Mouse (Mus musculus) hindbrain, embryonic 14.5 days (tissue): Measurements from ENCODE around the gene Ifngr1. TPM values are rescaled to one million over a fixed set of nuclear protein-coding genes. Genes with fewer than 3 reads are reported as not detected.
A peak's percentile ranks its signal among the peaks of the same experiment; 100 is the strongest.

Experiments
- ATAC-seq: fragments of 200-750 bp; cut with Nextera tagmentation; 2 replicates; pipeline ENCODE4 v1.8.0; 2017; ENCODE audit warnings: moderate number of reproducible peaks, mild to moderate bottlenecking, moderate TSS enrichment, moderate library complexity; ENCODE audit not compliant: low FRiP score
- DNase-seq: peaks from one replicate; pipeline ENCODE4 v3.0.0-alpha.2; 2015; ENCODE audit warnings: low spot score
- H3K27ac ChIP-seq: fragments of 300-500 bp; sonication (generic); 2 replicates; pipeline ENCODE4 v1.5.1; 2014; ENCODE audit warnings: mild to moderate bottlenecking, moderate library complexity
- H3K27me3 ChIP-seq: fragments of 300-500 bp; sonication (generic); 2 replicates; pipeline ENCODE4 v1.6.1; 2014; ENCODE audit warnings: mild to moderate bottlenecking, low read length, mixed read lengths; ENCODE audit not compliant: control insufficient read depth, insufficient read depth
- H3K36me3 ChIP-seq: fragments of 300-500 bp; sonication (generic); replicated peaks from 2 replicates; pipeline ENCODE4 v1.6.1; 2014; ENCODE audit not compliant: control insufficient read depth, insufficient read depth
- H3K4me1 ChIP-seq: fragments of 300-500 bp; sonication (generic); replicated peaks from 2 replicates; pipeline ENCODE4 v1.6.1; 2014; ENCODE audit warnings: antibody characterized with exemption, low read length, mixed read lengths; ENCODE audit not compliant: control insufficient read depth, insufficient read depth
- H3K4me2 ChIP-seq: fragments of 300-500 bp; sonication (generic); replicated peaks from 2 replicates; pipeline ENCODE4 v1.6.1; 2014; ENCODE audit warnings: mild to moderate bottlenecking, moderate library complexity
- H3K4me3 ChIP-seq: fragments of 300-500 bp; sonication (generic); replicated peaks from 2 replicates; pipeline ENCODE4 v1.5.1; 2014; ENCODE audit warnings: mild to moderate bottlenecking, low read length
- H3K9ac ChIP-seq: fragments of 300-500 bp; sonication (generic); 2 replicates; pipeline ENCODE4 v1.6.1; 2014
- H3K9me3 ChIP-seq: fragments of 300-500 bp; sonication (generic); 2 replicates; pipeline ENCODE4 v1.6.1; 2016; ENCODE audit warnings: low read length; ENCODE audit not compliant: control insufficient read depth
- WGBS: fragments of 180-500 bp; shearing (Covaris S2); extraction: QIAGEN DNeasy Blood & Tissue Kit; methylation state at CpG from one replicate; pipeline ENCODE4 v1.1.7; 2014; 5-methylcytosine and 5-hydroxymethylcytosine counted together
- polyA plus RNA-seq: library from polyadenylated mRNA; unstranded; fragments of >200 nt; fragmentation: Nextera tagmentation; extraction: Ambion mirVana; gene quantifications from 2 replicates; pipeline ENCODE4 v1.2.1, GENCODE M21; 2014

Ifngr1 gene
- polyA plus RNA-seq: 28.8 TPM in 2 replicates

- Histone ChIP-seq H3K4me2 (peak within 1 kb of the TSS; percentile 76), H3K36me3 (no peaks in the 10 kb centered on the region), H3K9me3 (no peaks in the 10 kb centered on the region), H3K4me3 (peak within 1 kb of the TSS; percentile 65), H3K4me1 (peaks cover 7% of the 10 kb centered on the region), H3K27ac (peak within 1 kb of the TSS; percentile 39; the same call in 1 of the 2 replicates), H3K9ac (peak within 1 kb of the TSS; percentile 76), H3K27me3 (no peaks in the 10 kb centered on the region)
- ATAC-seq: peak; percentile 100
- DNase-seq: peak; percentile 93
- WGBS: under 1% methylated on average over 52 of the region's 52 CpGs
Measured at GRCm38 (mm10) chr10:19591641-19592441, at the start of gene Ifngr1. TSS of gene Ifngr1 (plus strand) at chr10:19591949.

GRCm38 (mm10) chr10:19546825-19547224 lies 44.9 kb upstream of the Ifngr1 start:
- H3K4me2 ChIP-seq: no peak overlapping the region
- 93% methylated on average over 1 of the region's 1 CpGs for WGBS
- H3K4me1 ChIP-seq: no peaks in the 10 kb centered on the region
- H3K9me3 ChIP-seq: no peaks in the 10 kb centered on the region
- no peak overlapping the region for H3K27ac ChIP-seq
- H3K36me3 ChIP-seq: no peaks in the 10 kb centered on the region
- H3K27me3 ChIP-seq: no peaks in the 10 kb centered on the region
- H3K9ac ChIP-seq: no peak overlapping the region
- ATAC-seq (no peak), DNase-seq (no peak)
- no peak overlapping the region for H3K4me3 ChIP-seq

GRCm38 (mm10) chr10:19548016-19548415 lies 43.7 kb upstream of the Ifngr1 start:
- Histone ChIP-seq H3K4me1 (no peaks in the 10 kb centered on the region), H3K9ac (no peak overlapping the region), H3K27ac (no peak overlapping the region), H3K4me3 (no peak overlapping the region), H3K9me3 (no peaks in the 10 kb centered on the region), H3K27me3 (no peaks in the 10 kb centered on the region), H3K36me3 (no peaks in the 10 kb centered on the region), H3K4me2 (no peak overlapping the region)
- ATAC-seq (no peak), DNase-seq (no peak)
- WGBS: 67% methylated on average over 1 of the region's 1 CpGs

- DNase-seq (no peak), ATAC-seq (no peak)
- no peaks in the 10 kb centered on the region for H3K9me3 ChIP-seq
- no peak overlapping the region for H3K27ac ChIP-seq
- whole genome bisulfite sequencing: 88% methylated on average over 2 of the region's 2 CpGs
- no peaks in the 10 kb centered on the region for H3K27me3 ChIP-seq
- no peak overlapping the region for H3K9ac ChIP-seq
- no peaks in the 10 kb centered on the region for H3K4me1 ChIP-seq
- no peak overlapping the region for H3K4me3 ChIP-seq
- H3K36me3 ChIP-seq: no peaks in the 10 kb centered on the region
- no peak overlapping the region for H3K4me2 ChIP-seq
Measured at GRCm38 (mm10) chr10:19548491-19548890, 43.3 kb upstream of the Ifngr1 start.

GRCm38 (mm10) chr10:19551585-19551984 lies 40.2 kb upstream of the Ifngr1 start:
- ATAC-seq (no peak), DNase-seq (no peak)
- no peak overlapping the region for H3K27ac ChIP-seq
- no peak overlapping the region for H3K4me2 ChIP-seq
- WGBS: 93% methylated on average over 3 of the region's 3 CpGs
- H3K9ac ChIP-seq: no peak overlapping the region
- H3K36me3 ChIP-seq: no peaks in the 10 kb centered on the region
- no peaks in the 10 kb centered on the region for H3K9me3 ChIP-seq
- H3K27me3 ChIP-seq: no peaks in the 10 kb centered on the region
- no peaks in the 10 kb centered on the region for H3K4me1 ChIP-seq
- no peak overlapping the region for H3K4me3 ChIP-seq

- Histone ChIP-seq H3K36me3 (no peaks in the 10 kb centered on the region), H3K9ac (no peak overlapping the region), H3K9me3 (no peaks in the 10 kb centered on the region), H3K27ac (no peak overlapping the region), H3K4me2 (no peak overlapping the region), H3K27me3 (no peaks in the 10 kb centered on the region), H3K4me1 (no peaks in the 10 kb centered on the region), H3K4me3 (no peak overlapping the region)
- ATAC-seq (no peak), DNase-seq (no peak)
- WGBS: 87% methylated on average over 2 of the region's 2 CpGs
Measured at GRCm38 (mm10) chr10:19553857-19554256, 37.9 kb upstream of the Ifngr1 start.

GRCm38 (mm10) chr10:19557696-19558095 lies 34.1 kb upstream of the Ifngr1 start:
- DNase-seq (no peak), ATAC-seq (no peak)
- Histone ChIP-seq H3K9me3 (no peaks in the 10 kb centered on the region), H3K4me3 (no peak overlapping the region), H3K27ac (no peak overlapping the region), H3K36me3 (no peaks in the 10 kb centered on the region), H3K9ac (no peak overlapping the region), H3K27me3 (no peaks in the 10 kb centered on the region), H3K4me1 (no peaks in the 10 kb centered on the region), H3K4me2 (no peak overlapping the region)
- WGBS: 91% methylated on average over 4 of the region's 4 CpGs

GRCm38 (mm10) chr10:19559565-19560165 lies 32.1 kb upstream of the Ifngr1 start:
- Histone ChIP-seq H3K27me3 (no peaks in the 10 kb centered on the region), H3K36me3 (no peaks in the 10 kb centered on the region), H3K4me2 (no peak overlapping the region), H3K4me3 (no peak overlapping the region), H3K4me1 (no peaks in the 10 kb centered on the region), H3K9ac (no peak overlapping the region), H3K27ac (no peak overlapping the region), H3K9me3 (0 out of 2 replicates have a peak, but pooled peaks cover 4% of the 10 kb centered on the region)
- ATAC-seq (no peak), DNase-seq (no peak)
- WGBS: 83% methylated on average over 8 of the region's 8 CpGs

- no peak overlapping the region for H3K9ac ChIP-seq
- no peak overlapping the region for H3K4me3 ChIP-seq
- no peaks in the 10 kb centered on the region for H3K4me1 ChIP-seq
- 97% methylated on average over 3 of the region's 3 CpGs for WGBS
- H3K27me3 ChIP-seq: no peaks in the 10 kb centered on the region
- H3K9me3 ChIP-seq: 0 out of 2 replicates have a peak, but pooled peaks cover 4% of the 10 kb centered on the region
- DNase-seq (no peak), ATAC-seq (no peak)
- H3K27ac ChIP-seq: no peak overlapping the region
- no peak overlapping the region for H3K4me2 ChIP-seq
- H3K36me3 ChIP-seq: no peaks in the 10 kb centered on the region
Measured at GRCm38 (mm10) chr10:19562598-19562997, 29.2 kb upstream of the Ifngr1 start.
